Mouse (Mus musculus) left cerebral cortex, postnatal 14 days (tissue): Measurements from ENCODE around the gene Rem1. TPM values are rescaled to one million over a fixed set of nuclear protein-coding genes. Genes with fewer than 3 reads are reported as not detected.

Experiments used
- DNase-seq, 2 experiments: peaks; one replicate each; pipeline ENCODE4 v3.0.0; 2021 to 2022; ENCODE audit warnings: low spot score in 2 of 2, mixed read lengths in 1 of 2
- intact Hi-C: fragments of 180-260 bp; cut with DNase I; formaldehyde crosslinking; loops from one replicate; pipeline ENCODE4 v1.15.1; 2025
- long read RNA-seq, 2 experiments: library from polyadenylated mRNA; stranded (forward); transcript quantifications; one replicate each; pipeline ENCODE4 v2.0.0; 2021
- total RNA-seq, 2 experiments: library from RNA; stranded (reverse); gene quantifications; 2 replicates each; pipeline ENCODE4 v1.2.3; 2021

The Rem1 gene
- total RNA-seq, result under 1 TPM; 0.90 to 0.99 TPM
- long read RNA-seq, experiment 1, partial matches to known transcripts, result 0 of 2 reads
- long read RNA-seq, experiment 1, other reads (novel, unspliced or antisense), result 1 of 2 reads
- long read RNA-seq, experiment 2, partial matches to known transcripts, result 0 of 3 reads
- long read RNA-seq, experiment 2, other reads (novel, unspliced or antisense), result 0 of 3 reads

- DNase-seq, result no peak
- intact Hi-C loops, result no loop called here
Measured at GRCm38 (mm10) chr2:152626774-152627591, at the start of gene Rem1. Gene Rem1 (plus strand): TSS chr2:152626951.

GRCm38 (mm10) chr2:152580107-152580506, 46.6 kb upstream of the Rem1 start, which contains the start of gene Defb19:
Gene Defb19 (minus strand): TSS chr2:152580312.
- no peak for DNase-seq
- intact Hi-C loops, result no loop called here

GRCm38 (mm10) chr2:152580612-152581011, 46.1 kb upstream of the Rem1 start:
- no peak for DNase-seq
- intact Hi-C loops, result no loop called here

GRCm38 (mm10) chr2:152586926-152587560, 39.7 kb upstream of the Rem1 start:
- intact Hi-C loops, result no loop called here
- DNase-seq, result peak; percentile 11 to 14

- no peak for DNase-seq
- intact Hi-C loops, result no loop called here
Measured at GRCm38 (mm10) chr2:152588450-152588849, 38.3 kb upstream of the Rem1 start.

- no peak for DNase-seq
- intact Hi-C loops, result no loop called here
Measured at GRCm38 (mm10) chr2:152589021-152589420, 37.7 kb upstream of the Rem1 start.

GRCm38 (mm10) chr2:152599299-152599698, 27.5 kb upstream of the Rem1 start, which contains the start of gene Defb45:
Gene Defb45 (minus strand): TSS chr2:152599399.
- intact Hi-C loops, result no loop called here
- DNase-seq, result no peak

GRCm38 (mm10) chr2:152600076-152600475, 26.7 kb upstream of the Rem1 start:
- intact Hi-C loops, result no loop called here
- no peak for DNase-seq

- intact Hi-C loops, result no loop called here
- no peak for DNase-seq
Measured at GRCm38 (mm10) chr2:152601275-152601960, 25.3 kb upstream of the Rem1 start.

GRCm38 (mm10) chr2:152604057-152604456, 22.7 kb upstream of the Rem1 start, which contains the start of gene Defb36:
Gene Defb36 (plus strand): TSS chr2:152604327.
- intact Hi-C loops, result no loop called here
- peak in 1 of 2 experiments; percentile 51 for DNase-seq

- intact Hi-C loops, result no loop called here
- no peak for DNase-seq
Measured at GRCm38 (mm10) chr2:152607746-152608145, 19.0 kb upstream of the Rem1 start.

GRCm38 (mm10) chr2:152608719-152609118, 18.0 kb upstream of the Rem1 start:
- intact Hi-C loops, result no loop called here
- no peak for DNase-seq

GRCm38 (mm10) chr2:152612193-152612592, 14.6 kb upstream of the Rem1 start:
- DNase-seq, result no peak

GRCm38 (mm10) chr2:152615563-152615962, 11.2 kb upstream of the Rem1 start:
- DNase-seq, result peak; percentile 75 to 77
- intact Hi-C loops, result loop anchor here (2.0 to 5.0 kb wide), 3 partner anchors 41 to 217 kb away; partner anchors contain the start of gene Bcl2l1

More at GRCm38 (mm10) chr2:152612193-152612592, 14.6 kb upstream of the Rem1 start:
- intact Hi-C loops, result no loop called here

- DNase-seq, result no peak
- intact Hi-C loops, result loop anchor here (5.0 kb wide), 1 partner anchor 216 kb away; the partner anchor contains the start of gene Bcl2l1
Measured at GRCm38 (mm10) chr2:152616470-152616869, 10.3 kb upstream of the Rem1 start.

- intact Hi-C loops, result loop anchor here (5.0 kb wide), 1 partner anchor 215 kb away; the partner anchor contains the start of gene Bcl2l1
- no peak for DNase-seq
Measured at GRCm38 (mm10) chr2:152617374-152617773, 9.4 kb upstream of the Rem1 start.

GRCm38 (mm10) chr2:152620367-152621134, 6.2 kb upstream of the Rem1 start:
- no peak for DNase-seq
- intact Hi-C loops, result no loop called here

GRCm38 (mm10) chr2:152622151-152622550, 4.6 kb upstream of the Rem1 start:
- intact Hi-C loops, result no loop called here

GRCm38 (mm10) chr2:152622953-152623352, 3.8 kb upstream of the Rem1 start, which contains the start of gene Defb25:
Gene Defb25 (minus strand): TSS chr2:152623053.
- no peak for DNase-seq
- intact Hi-C loops, result no loop called here

More at GRCm38 (mm10) chr2:152622151-152622550, 4.6 kb upstream of the Rem1 start:
- no peak for DNase-seq
